8 mouse cellular contexts compared by ENCODE assay signal in the genomic region with DNA sequence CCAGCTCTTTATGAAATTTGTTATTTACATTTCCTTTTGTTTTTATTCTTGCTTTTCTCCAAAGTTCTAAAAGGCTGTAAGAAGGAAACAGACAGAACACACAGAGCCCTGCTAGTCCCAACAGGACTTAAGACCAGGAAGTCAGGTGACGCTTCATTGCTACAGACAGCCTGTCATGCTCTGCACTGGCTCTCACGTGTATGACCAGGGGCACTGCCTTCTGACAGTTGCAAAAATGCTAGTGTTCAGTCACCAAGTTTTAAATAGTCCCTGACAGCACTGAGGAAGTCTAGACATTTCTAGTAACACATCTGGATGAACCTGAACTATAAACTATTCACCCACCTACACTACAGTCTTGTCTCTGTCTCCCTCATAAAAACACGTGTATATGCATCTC. TPM values are rescaled to one million over a fixed set of nuclear protein-coding genes. Genes with fewer than 3 reads are reported as not detected.
DNase-seq lines count a peak whose midpoint lies in the region; ATAC-seq and TF ChIP-seq lines count a peak whose summit lies in the region.

No protein-coding gene starts in this region.

- DNase-seq in heart, postnatal 25 days (ENCODE audit: low spot score): no peak
- DNase-seq in midbrain, embryonic 11.5 days (ENCODE audit: low spot score, missing footprints): peak; percentile 56
- DNase-seq in heart, postnatal 4 days: peak; percentile 21
- DNase-seq in cerebellum, adult 9-10 months: no peak
- no peak for DNase-seq in gastrocnemius, postnatal 4 days (ENCODE audit: low spot score in 2 of 2)

- no peak for ATAC-seq in heart, embryonic 14.5 days (ENCODE audit: insufficient number of reproducible peaks, insufficient read depth, low FRiP score, low read depth)
- ATAC-seq in midbrain, embryonic 11.5 days (ENCODE audit: low FRiP score): no peak
- no peak for ATAC-seq in midbrain, embryonic 15.5 days (replicated peaks)

- TF ChIP-seq CTCF in olfactory bulb, adult 2 months (IDR thresholded peaks at IDR 0.05; ENCODE audit: insufficient read depth, low read depth, low read length): no peak

- H3K27me3 ChIP-seq in heart, embryonic 14.5 days (ENCODE audit: control insufficient read depth, insufficient read depth, low read length): no peaks in the 10 kb centered on the region
- no peaks in the 10 kb centered on the region for H3K27me3 ChIP-seq in midbrain, embryonic 11.5 days (ENCODE audit: control insufficient read depth, insufficient read depth, low read length)
- no peaks in the 10 kb centered on the region for H3K27me3 ChIP-seq in midbrain, embryonic 15.5 days (replicated peaks)

- 32% methylated on average over 3 of the region's 3 CpGs for WGBS in heart, embryonic 14.5 days
- WGBS in midbrain, embryonic 11.5 days: 76% methylated on average over 3 of the region's 3 CpGs
- WGBS in midbrain, embryonic 15.5 days: 65% methylated on average over 3 of the region's 3 CpGs
- 39% methylated on average over 3 of the region's 3 CpGs for WGBS in olfactory bulb, adult 2 months

- H3K36me3 ChIP-seq in heart, embryonic 14.5 days (ENCODE audit: control insufficient read depth, insufficient read depth, low read length): 0 out of 2 replicates have a peak, but pooled peaks cover 3% of the 10 kb centered on the region
- no peaks in the 10 kb centered on the region for H3K36me3 ChIP-seq in midbrain, embryonic 11.5 days (ENCODE audit: control insufficient read depth, insufficient read depth, low read length)
- no peaks in the 10 kb centered on the region for H3K36me3 ChIP-seq in midbrain, embryonic 15.5 days (replicated peaks)

- no peak for TF ChIP-seq POLR2A in olfactory bulb, adult 2 months (IDR thresholded peaks at IDR 0.05; ENCODE audit: insufficient read depth, low read depth, low read length)

- intact Hi-C loops in heart, postnatal 25 days (cut with DNase I): loop anchor here (5.0 to 10.0 kb wide), 2 partner anchors 38 to 134 kb away; partner anchors contain the start of gene Tmem230

- no peaks in the 10 kb centered on the region for H3K9me3 ChIP-seq in heart, embryonic 14.5 days (ENCODE audit: control insufficient read depth, low read length)
- no peaks in the 10 kb centered on the region for H3K9me3 ChIP-seq in midbrain, embryonic 11.5 days (ENCODE audit: control insufficient read depth, low read length)
- no peaks in the 10 kb centered on the region for H3K9me3 ChIP-seq in midbrain, embryonic 15.5 days

- H3K4me1 ChIP-seq in heart, embryonic 14.5 days (ENCODE audit: control insufficient read depth in 2 of 2, insufficient read depth in 2 of 2, low read length in 2 of 2): peaks cover 19 to 40% of the 10 kb centered on the region in 2 experiments
- H3K4me1 ChIP-seq in midbrain, embryonic 11.5 days (ENCODE audit: control insufficient read depth, insufficient read depth, low read length): no peaks in the 10 kb centered on the region
- peaks cover 17% of the 10 kb centered on the region; the same call in 1 of the 2 replicates for H3K4me1 ChIP-seq in midbrain, embryonic 15.5 days
- peaks cover 46% of the 10 kb centered on the region for H3K4me1 ChIP-seq in olfactory bulb, adult 2 months (ENCODE audit: control insufficient read depth, insufficient read depth, low read length)

- H3K9ac ChIP-seq in heart, embryonic 14.5 days (ENCODE audit: low read length): no peak overlapping the region
- no peak overlapping the region for H3K9ac ChIP-seq in midbrain, embryonic 11.5 days (ENCODE audit: low read length)
- no peak overlapping the region for H3K9ac ChIP-seq in midbrain, embryonic 15.5 days

- 0 out of 4 replicates have a peak overlapping the region, but pooled peaks of 1 of the 2 experiments have one; percentile 24 for H3K27ac ChIP-seq in heart, embryonic 14.5 days (replicated peaks in 1 of 2; ENCODE audit: control insufficient read depth in 1 of 2, insufficient read depth in 1 of 2, low read depth in 2 of 2, low read length in 2 of 2)
- no peak overlapping the region for H3K27ac ChIP-seq in midbrain, embryonic 11.5 days (ENCODE audit: low read depth, low read length)
- no peak overlapping the region for H3K27ac ChIP-seq in midbrain, embryonic 15.5 days
- H3K27ac ChIP-seq in olfactory bulb, adult 2 months (ENCODE audit: insufficient read depth, low read depth, low read length): peak overlapping the region; percentile 43

- H3K4me3 ChIP-seq in heart, embryonic 14.5 days (ENCODE audit: control insufficient read depth in 1 of 2, insufficient read depth in 1 of 2, low read depth in 1 of 2, low read length in 2 of 2): no peak overlapping the region
- no peak overlapping the region for H3K4me3 ChIP-seq in midbrain, embryonic 11.5 days (ENCODE audit: low read depth, low read length)
- H3K4me3 ChIP-seq in midbrain, embryonic 15.5 days: no peak overlapping the region
- H3K4me3 ChIP-seq in olfactory bulb, adult 2 months (ENCODE audit: insufficient read depth, low read depth, low read length): no peak overlapping the region

- 0 out of 2 replicates have a peak overlapping the region, but pooled peaks have one; percentile 24 for H3K4me2 ChIP-seq in heart, embryonic 14.5 days (ENCODE audit: low read length)
- H3K4me2 ChIP-seq in midbrain, embryonic 11.5 days: no peak overlapping the region
- no peak overlapping the region for H3K4me2 ChIP-seq in midbrain, embryonic 15.5 days

RNA-seq across cellular contexts. Expression of gene Slc23a2, which starts 34.2 kb away (rescaled TPM):
- 10.9 and 12.5 TPM in 2 replicates for polyA plus RNA-seq in heart, embryonic 14.5 days (2014; fragmentation: Nextera tagmentation; extraction: Ambion mirVana)
- total RNA-seq in heart, postnatal 25 days (2021): 10 to 100 TPM; 13.5 to 14.5 TPM
- polyA plus RNA-seq in midbrain, embryonic 11.5 days (2014; fragmentation: Nextera tagmentation; extraction: Ambion mirVana): 9.8 and 9.9 TPM in 2 replicates
- 36.3 TPM in 2 replicates for polyA plus RNA-seq in midbrain, embryonic 15.5 days (2015; fragmentation: Nextera tagmentation; extraction: Ambion mirVana)
- 10 to 100 TPM; 20.3 to 22.8 TPM for total RNA-seq in heart, postnatal 4 days (2021)
- polyA plus RNA-seq in olfactory bulb, adult 2 months (2012; ENCODE audit: insufficient read depth, insufficient read length, low replicate concordance, missing spikeins): not detected in 2 replicates
- 10 to 100 TPM; 12.0 to 14.5 TPM for total RNA-seq in gastrocnemius, postnatal 4 days (2021)

Comparison
In these comparisons a context has a peak if more than half of its experiments do, and no peak if none do; other contexts are left out.
1. DNase-seq: peak in midbrain, embryonic 11.5 days (single experiment) and heart, postnatal 4 days (single experiment); none in heart, postnatal 25 days (single experiment), cerebellum, adult 9-10 months (single experiment) and gastrocnemius, postnatal 4 days (0 of 2).